8 mouse cellular contexts compared by ENCODE assay signal in genomic region chr3:119780876-119781275, GRCm38 (mm10). TPM values are rescaled to one million over a fixed set of nuclear protein-coding genes. Genes with fewer than 3 reads are reported as not detected.
DNase-seq lines count a peak whose midpoint lies in the region; ATAC-seq and TF ChIP-seq lines count a peak whose summit lies in the region.

No protein-coding gene starts in this region.

- H3K9ac ChIP-seq in intestine, embryonic 16.5 days (ENCODE audit: low read depth, low read length), result peak overlapping the region; percentile 37; the same call in 1 of the 2 replicates

- peak overlapping the region; percentile 44 for H3K4me2 ChIP-seq in intestine, embryonic 16.5 days (ENCODE audit: low read depth, low read length)

- H3K36me3 ChIP-seq in intestine, embryonic 16.5 days (ENCODE audit: control insufficient read depth, insufficient read depth, low read length), result no peaks in the 10 kb centered on the region

- no peak for ATAC-seq in intestine, embryonic 16.5 days

- H3K9me3 ChIP-seq in intestine, embryonic 16.5 days (ENCODE audit: control insufficient read depth, low read length), result no peaks in the 10 kb centered on the region

- DNase-seq in layer of hippocampus, adult 2 months (ENCODE audit: low spot score in 2 of 2), result no peak
- no peak for DNase-seq in layer of hippocampus, postnatal 36 days
- DNase-seq in naive thymus-derived CD4-positive, alpha-beta T cell, adult 2 months (ENCODE audit: low read depth), result peak; percentile 18
- no peak for DNase-seq in cerebellum, adult 9-11 months
- no peak for DNase-seq in cerebellum, postnatal 10 days
- no peak for DNase-seq in natural killer cell, adult 2 months (ENCODE audit: low spot score in 2 of 2)

- peak overlapping the region; percentile 83 for H3K4me3 ChIP-seq in layer of hippocampus, adult 2 months
- H3K4me3 ChIP-seq in embryonic fibroblast, embryonic 13.5 days (ENCODE audit: insufficient read depth, low read length), result peak overlapping the region; percentile 42
- H3K4me3 ChIP-seq in intestine, embryonic 16.5 days (ENCODE audit: low read length), result 0 out of 2 replicates have a peak overlapping the region, but pooled peaks have one; percentile 14

- TF ChIP-seq POLR2A in embryonic fibroblast, embryonic 13.5 days (IDR thresholded peaks at IDR 0.05; ENCODE audit: low read depth, low read length), result no peak

- peaks cover 3% of the 10 kb centered on the region; the same call in 1 of the 2 replicates for H3K4me1 ChIP-seq in embryonic fibroblast, embryonic 13.5 days (ENCODE audit: control insufficient read depth, insufficient read depth, low read length)
- peaks cover 3% of the 10 kb centered on the region for H3K4me1 ChIP-seq in intestine, embryonic 16.5 days (ENCODE audit: control insufficient read depth, insufficient read depth, low read length)

- TF ChIP-seq CTCF in layer of hippocampus, adult 2 months (conservative IDR thresholded peaks at IDR 0.05), result no peak
- no peak for TF ChIP-seq CTCF in embryonic fibroblast, embryonic 13.5 days (IDR thresholded peaks at IDR 0.05; ENCODE audit: borderline replicate concordance, insufficient read depth, low read length)

- no peaks in the 10 kb centered on the region for H3K27me3 ChIP-seq in intestine, embryonic 16.5 days (replicated peaks; ENCODE audit: control insufficient read depth, insufficient read depth, low read length)

- no peak overlapping the region for H3K27ac ChIP-seq in layer of hippocampus, adult 2 months
- no peak overlapping the region; the same call in 1 of the 2 replicates for H3K27ac ChIP-seq in embryonic fibroblast, embryonic 13.5 days (ENCODE audit: insufficient read depth, low read length)
- no peak overlapping the region for H3K27ac ChIP-seq in intestine, embryonic 16.5 days (ENCODE audit: low read length)

RNA-seq across cellular contexts. Expression of gene Ptbp2, which starts 3.4 kb away (rescaled TPM):
- 100 to 1,000 TPM; 133 TPM for total RNA-seq in layer of hippocampus, adult 2 months (2021)
- total RNA-seq in layer of hippocampus, postnatal 36 days (2021), result 100 to 1,000 TPM; 133 to 134 TPM
- polyA plus RNA-seq in embryonic fibroblast, embryonic 13.5 days (2011; ENCODE audit: insufficient read length, low read depth, missing spikeins), result 53.2 and 63.6 TPM in 2 replicates
- 33.3 and 34.6 TPM in 2 replicates for polyA plus RNA-seq in intestine, embryonic 16.5 days (2015; fragmentation: Nextera tagmentation; extraction: Ambion mirVana)

Comparison
In these comparisons a context has a peak if more than half of its experiments do, and no peak if none do; other contexts are left out.
1. H3K4me3 ChIP-seq: peak in every context shown above with its lines; median percentile 83 in layer of hippocampus, adult 2 months; 42 in embryonic fibroblast, embryonic 13.5 days; 14 in intestine, embryonic 16.5 days.